Mouse (Mus musculus) adrenal gland, adult 18-20 months (tissue): ENCODE results near the gene Rad9a. TPM values are rescaled to one million over a fixed set of nuclear protein-coding genes. Genes with fewer than 3 reads are reported as not detected.
"Not testable (repeated sequence)": the region's sequence is repeated elsewhere in the genome, so short reads cannot be mapped to it uniquely, and the experiment has no call there.

Experiments used
- DNase-seq, 2 experiments: peaks; one replicate each; pipeline ENCODE4 v3.0.0; 2021 to 2022; ENCODE audit warnings: low spot score in 2 of 2
- long read RNA-seq, 2 experiments: library from polyadenylated mRNA; stranded (forward); transcript quantifications; one replicate each; pipeline ENCODE4 v2.0.0; 2021
- total RNA-seq, 2 experiments: library from RNA; stranded (reverse); gene quantifications; 1 replicate in 1 of 2; 2 replicates in 1 of 2; pipeline ENCODE4 v1.2.3; 2021

Gene Rad9a
- total RNA-seq, result 1 to 10 TPM; 7.5 to 9.0 TPM
- long read RNA-seq, experiment 1, transcript Rad9a-201 (11 exons, 2,081 nt), result major isoform, 9 of 17 reads
- long read RNA-seq, experiment 1, partial matches to known transcripts, result 2 of 17 reads
- long read RNA-seq, experiment 1, other reads (novel, unspliced or antisense), result 2 of 17 reads
- long read RNA-seq, experiment 2, partial matches to known transcripts, result 4 of 11 reads
- long read RNA-seq, experiment 2, other reads (novel, unspliced or antisense), result 3 of 11 reads

GRCm38 (mm10) chr19:4201291-4201909 lies at the start of gene Rad9a:
TSS of gene Rad9a (minus strand) at chr19:4201662.
- DNase-seq, result peak; percentile 87 to 89

GRCm38 (mm10) chr19:4248683-4249082 lies 47.2 kb upstream of the Rad9a start:
- DNase-seq, result not testable (repeated sequence)

- no peak for DNase-seq
Observed at GRCm38 (mm10) chr19:4247010-4247409, 45.5 kb upstream of the Rad9a start.

GRCm38 (mm10) chr19:4244775-4245174 lies 43.3 kb upstream of the Rad9a start:
- no peak for DNase-seq

- DNase-seq, result no peak
Observed at GRCm38 (mm10) chr19:4242416-4242815, 41.0 kb upstream of the Rad9a start.

- no peak for DNase-seq
Observed at GRCm38 (mm10) chr19:4240247-4240668, 38.8 kb upstream of the Rad9a start.

- DNase-seq, result no peak
Observed at GRCm38 (mm10) chr19:4234548-4234947, 33.1 kb upstream of the Rad9a start.

GRCm38 (mm10) chr19:4232651-4233050 lies 31.2 kb upstream of the Rad9a start:
- DNase-seq, result no peak

- no peak for DNase-seq
Observed at GRCm38 (mm10) chr19:4232186-4232572, 30.7 kb upstream of the Rad9a start.

- DNase-seq, result peak; percentile 90 to 93
Observed at GRCm38 (mm10) chr19:4231253-4232185, 30.1 kb upstream of the Rad9a start, which contains the start of gene Pold4. TSS of gene Pold4 (plus strand) at chr19:4231899.

GRCm38 (mm10) chr19:4230415-4230814 lies 29.0 kb upstream of the Rad9a start:
- peak in 1 of 2 experiments; percentile 45 for DNase-seq

- no peak for DNase-seq
Observed at GRCm38 (mm10) chr19:4229451-4230076, 28.1 kb upstream of the Rad9a start.

- no peak for DNase-seq
Observed at GRCm38 (mm10) chr19:4228891-4229290, 27.4 kb upstream of the Rad9a start.

GRCm38 (mm10) chr19:4227894-4228678 lies 26.6 kb upstream of the Rad9a start:
- peak; percentile 63 to 71 for DNase-seq

GRCm38 (mm10) chr19:4227446-4227845 lies 26.0 kb upstream of the Rad9a start:
- DNase-seq, result no peak

GRCm38 (mm10) chr19:4226779-4227178 lies 25.3 kb upstream of the Rad9a start:
- no peak for DNase-seq

GRCm38 (mm10) chr19:4222165-4222564 lies 20.7 kb upstream of the Rad9a start:
- DNase-seq, result no peak

GRCm38 (mm10) chr19:4220957-4221743 lies 19.7 kb upstream of the Rad9a start:
- DNase-seq, result no peak

GRCm38 (mm10) chr19:4220416-4220815 lies 19.0 kb upstream of the Rad9a start:
- DNase-seq, result no peak

GRCm38 (mm10) chr19:4219943-4220342 lies 18.5 kb upstream of the Rad9a start:
- DNase-seq, result no peak
